ENCODE assay signal across 13 mouse cellular contexts in the genomic region with DNA sequence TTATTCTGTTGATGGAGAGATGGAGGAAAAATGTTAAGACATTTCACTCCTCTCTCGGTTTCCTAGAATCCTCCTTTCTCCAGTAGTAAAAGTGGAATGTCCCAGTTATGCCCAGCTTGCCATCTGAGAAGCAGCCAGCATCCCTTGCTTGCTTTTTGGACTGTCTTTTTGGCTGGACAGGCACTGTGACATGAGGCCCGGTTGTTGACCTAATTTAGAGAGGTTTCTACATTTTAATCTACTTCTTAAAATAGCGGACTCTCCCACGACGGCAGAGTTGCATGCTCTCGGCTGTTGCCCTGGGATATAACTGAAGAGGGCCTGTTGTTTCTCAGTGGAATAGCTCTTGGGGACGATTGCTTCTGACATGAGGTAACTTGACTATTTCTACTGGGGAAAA. TPM values are rescaled to one million over a fixed set of nuclear protein-coding genes. Genes with fewer than 3 reads are reported as not detected.
DNase-seq lines count a peak whose midpoint lies in the region; ATAC-seq and TF ChIP-seq lines count a peak whose summit lies in the region.
"Had no signal": no experiment of that assay in that cellular context is flagged by ENCODE, and none has a peak within 500 bp of the region (broad histone marks: within the 10 kb centered on the region; RNA-seq: fewer than 3 reads in every experiment).

No protein-coding gene starts in this region.

- intact Hi-C loops in left cerebral cortex, postnatal 25 days (cut with DNase I) = no loop called here

- H3K9me3 ChIP-seq in ES-Bruce4 (replicated peaks; ENCODE audit: control insufficient read depth, insufficient read depth, low read length, poor library complexity, severe bottlenecking) = peaks cover 6% of the 10 kb centered on the region
- no peaks in the 10 kb centered on the region for H3K9me3 ChIP-seq in heart, postnatal 0 days (replicated peaks; ENCODE audit: control insufficient read depth, low read length)
- H3K9me3 ChIP-seq in midbrain, embryonic 14.5 days (ENCODE audit: control insufficient read depth, low read length) = no peaks in the 10 kb centered on the region
- H3K9me3 ChIP-seq: embryonic facial prominence, embryonic 13.5 days; kidney, embryonic 15.5 days; limb, embryonic 12.5 days; liver, embryonic 15.5 days had no signal

- ATAC-seq in heart, postnatal 0 days (ENCODE audit: insufficient read depth, low read depth) = 0 out of 2 replicates have a peak, but pooled peaks have one; percentile 33
- no peak for ATAC-seq in midbrain, embryonic 14.5 days (ENCODE audit: low FRiP score, low TSS enrichment)
- ATAC-seq: hindbrain, embryonic 16.5 days had no signal

- TF ChIP-seq CTCF in ES-Bruce4 (IDR thresholded peaks at IDR 0.05; ENCODE audit: low read depth, low read length) = no peak
- TF ChIP-seq CTCF in heart, postnatal 0 days (IDR thresholded peaks at IDR 0.05; ENCODE audit: low read depth) = no peak

- no peaks in the 10 kb centered on the region for H3K36me3 ChIP-seq in ES-Bruce4 (ENCODE audit: control insufficient read depth, insufficient read depth, low read length, poor library complexity, severe bottlenecking)
- H3K36me3 ChIP-seq in heart, postnatal 0 days (replicated peaks; ENCODE audit: control insufficient read depth, insufficient read depth, low read length) = no peaks in the 10 kb centered on the region
- no peaks in the 10 kb centered on the region for H3K36me3 ChIP-seq in midbrain, embryonic 14.5 days (ENCODE audit: control insufficient read depth, insufficient read depth, low read length)
- H3K36me3 ChIP-seq: embryonic facial prominence, embryonic 13.5 days; kidney, embryonic 15.5 days; limb, embryonic 12.5 days; liver, embryonic 15.5 days had no signal

- peak overlapping the region; percentile 99 for H3K27ac ChIP-seq in ES-Bruce4 (ENCODE audit: insufficient read depth, low read length)
- H3K27ac ChIP-seq in heart, postnatal 0 days (ENCODE audit: low read depth) = no peak overlapping the region
- H3K27ac ChIP-seq in midbrain, embryonic 14.5 days (replicated peaks; ENCODE audit: low read depth, low read length) = no peak overlapping the region
- H3K27ac ChIP-seq: embryonic facial prominence, embryonic 13.5 days; kidney, embryonic 15.5 days; limb, embryonic 12.5 days; liver, embryonic 15.5 days had no signal

- peak; percentile 48 for DNase-seq in adipocyte (ENCODE audit: low spot score)
- peak; percentile 56 for DNase-seq in cerebellum, postnatal 10 days
- peak; percentile 19 for DNase-seq in heart, postnatal 0 days (ENCODE audit: low spot score)
- DNase-seq in midbrain, embryonic 14.5 days = no peak
- DNase-seq in left cerebral cortex, postnatal 25 days (ENCODE audit: low spot score in 2 of 2) = no peak
- no peak for DNase-seq in frontal cortex, postnatal 14 days (ENCODE audit: low spot score in 2 of 2)
- DNase-seq: lung, postnatal 10 days had no signal

- TF ChIP-seq POLR2A in ES-Bruce4 (IDR thresholded peaks at IDR 0.05; ENCODE audit: insufficient read depth, low read length) = no peak

- 29% methylated on average over 7 of the region's 7 CpGs for WGBS in heart, postnatal 0 days
- 79% methylated on average over 7 of the region's 7 CpGs for WGBS in midbrain, embryonic 14.5 days

- H3K27me3 ChIP-seq in ES-Bruce4 (ENCODE audit: control insufficient read depth, insufficient read depth, low read length, poor library complexity, severe bottlenecking) = no peaks in the 10 kb centered on the region
- H3K27me3 ChIP-seq in heart, postnatal 0 days (ENCODE audit: control insufficient read depth, insufficient read depth, low read length) = no peaks in the 10 kb centered on the region
- no peaks in the 10 kb centered on the region for H3K27me3 ChIP-seq in midbrain, embryonic 14.5 days (ENCODE audit: control insufficient read depth, insufficient read depth, low read length)
- H3K27me3 ChIP-seq: embryonic facial prominence, embryonic 13.5 days; kidney, embryonic 15.5 days; limb, embryonic 12.5 days; liver, embryonic 15.5 days had no signal

- H3K4me3 ChIP-seq in ES-Bruce4 (ENCODE audit: low read depth, low read length) = peak overlapping the region; percentile 40
- no peak overlapping the region for H3K4me3 ChIP-seq in heart, postnatal 0 days (ENCODE audit: low read depth, low read length)
- no peak overlapping the region for H3K4me3 ChIP-seq in midbrain, embryonic 14.5 days (replicated peaks; ENCODE audit: low read depth, low read length)
- H3K4me3 ChIP-seq: embryonic facial prominence, embryonic 13.5 days; kidney, embryonic 15.5 days; limb, embryonic 12.5 days; liver, embryonic 15.5 days had no signal

- TF ChIP-seq EP300 in ES-Bruce4 (IDR thresholded peaks at IDR 0.05; ENCODE audit: insufficient read depth, low read depth, low read length) = no peak
- TF ChIP-seq EP300 in heart, postnatal 0 days (IDR thresholded peaks at IDR 0.05; ENCODE audit: low read depth) = no peak

- peaks cover 5% of the 10 kb centered on the region for H3K4me1 ChIP-seq in ES-Bruce4 (ENCODE audit: control insufficient read depth, insufficient read depth, low read length)
- H3K4me1 ChIP-seq in heart, postnatal 0 days (ENCODE audit: control insufficient read depth, insufficient read depth) = 0 out of 2 replicates have a peak, but pooled peaks cover 3% of the 10 kb centered on the region
- H3K4me1 ChIP-seq in midbrain, embryonic 14.5 days (ENCODE audit: control insufficient read depth, insufficient read depth, low read length) = no peaks in the 10 kb centered on the region
- H3K4me1 ChIP-seq: embryonic facial prominence, embryonic 13.5 days; kidney, embryonic 15.5 days; limb, embryonic 12.5 days; liver, embryonic 15.5 days had no signal

- H3K9ac ChIP-seq in ES-Bruce4 (ENCODE audit: low read depth, poor library complexity, severe bottlenecking) = peak overlapping the region; percentile 78
- H3K9ac ChIP-seq in heart, postnatal 0 days (replicated peaks; ENCODE audit: low read depth, low read length) = no peak overlapping the region
- no peak overlapping the region for H3K9ac ChIP-seq in midbrain, embryonic 14.5 days (replicated peaks; ENCODE audit: low read length)
- H3K9ac ChIP-seq: embryonic facial prominence, embryonic 13.5 days; kidney, embryonic 15.5 days; limb, embryonic 12.5 days; liver, embryonic 15.5 days had no signal

- H3K4me2 ChIP-seq in heart, postnatal 0 days (ENCODE audit: low read depth, low read length) = no peak overlapping the region
- H3K4me2 ChIP-seq in midbrain, embryonic 14.5 days (ENCODE audit: low read length) = no peak overlapping the region
- H3K4me2 ChIP-seq: embryonic facial prominence, embryonic 13.5 days; kidney, embryonic 15.5 days; limb, embryonic 12.5 days; liver, embryonic 15.5 days had no signal

RNA-seq across cellular contexts. Expression of a gene that starts 44.1 kb away (rescaled TPM):
- polyA plus RNA-seq in ES-Bruce4 (2011; ENCODE audit: insufficient read depth, insufficient read length, low read depth, missing spikeins) = 116 TPM in 2 replicates
- 149 and 175 TPM in 2 replicates for total RNA-seq in heart, postnatal 0 days (2014; rRNA removed; ENCODE audit: low replicate concordance)
- polyA plus RNA-seq in heart, postnatal 0 days (2015; fragmentation: Nextera tagmentation; extraction: Ambion mirVana) = 308 TPM in 2 replicates
- 133 and 164 TPM in 2 replicates for polyA plus RNA-seq in midbrain, embryonic 14.5 days (2014; fragmentation: Nextera tagmentation; extraction: Ambion mirVana)
- total RNA-seq in left cerebral cortex, postnatal 25 days (2021) = 1,000 to 10,000 TPM; 1,756 to 1,769 TPM

Comparison
In these comparisons a context has a peak if more than half of its experiments do, and no peak if none do; other contexts are left out.
1. DNase-seq: peak in adipocyte (single experiment), cerebellum, postnatal 10 days (2 of 2) and heart, postnatal 0 days (single experiment); none in midbrain, embryonic 14.5 days (single experiment), left cerebral cortex, postnatal 25 days (0 of 2) and frontal cortex, postnatal 14 days (0 of 2).